8 mouse cellular contexts compared by ENCODE assay signal in the genomic region with DNA sequence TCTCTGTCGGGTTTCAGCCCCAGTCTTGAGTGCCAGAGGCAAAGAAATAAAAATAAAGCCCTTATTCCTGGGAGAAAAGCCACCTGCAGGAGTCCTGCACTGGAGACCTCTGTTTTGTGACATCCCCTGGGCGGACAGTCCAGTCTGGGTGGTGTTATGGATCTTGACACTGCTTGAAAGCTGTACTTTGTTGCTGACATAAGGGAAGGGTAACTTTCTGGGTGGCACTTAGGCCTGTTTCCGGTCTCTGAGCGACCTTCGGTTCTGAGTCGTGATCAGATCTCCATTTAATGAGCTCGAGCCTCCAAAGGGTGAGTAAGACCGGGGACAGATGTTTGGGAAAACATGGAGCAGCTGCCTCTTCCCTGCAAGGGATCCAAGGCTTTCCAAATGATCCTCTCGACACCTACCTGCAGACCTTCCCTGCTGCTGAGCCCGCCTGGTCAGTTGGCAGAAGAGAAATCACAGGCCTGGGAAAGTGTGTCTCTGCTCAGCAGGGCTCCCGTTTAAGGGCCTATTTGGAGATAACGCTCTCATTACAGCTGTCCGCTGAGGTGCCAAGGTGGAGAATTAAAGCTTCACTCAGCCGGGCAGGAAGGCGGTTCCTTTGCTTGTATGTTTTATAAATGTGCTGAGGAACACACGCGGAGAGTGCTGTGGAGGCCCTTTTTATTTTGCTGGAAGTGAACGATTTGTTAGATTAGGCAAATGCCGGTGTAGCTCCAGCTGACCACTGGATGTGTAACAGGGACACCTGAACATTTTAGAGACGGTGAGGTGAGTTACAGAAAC. TPM values are rescaled to one million over a fixed set of nuclear protein-coding genes. Genes with fewer than 3 reads are reported as not detected.
A peak's percentile ranks its signal among the peaks of the same experiment; 100 is the strongest.
DNase-seq lines count a peak whose midpoint lies in the region; ATAC-seq and TF ChIP-seq lines count a peak whose summit lies in the region.

No protein-coding gene starts in this region.

- TF ChIP-seq CTCF in heart, postnatal 0 days (IDR thresholded peaks at IDR 0.05; ENCODE audit: low read depth) = no peak

- H3K4me1 ChIP-seq in brown adipose tissue, adult 24 weeks (ENCODE audit: control insufficient read depth, insufficient read depth, insufficient read length, low read length) = no peaks in the 10 kb centered on the region
- peaks cover 14% of the 10 kb centered on the region for H3K4me1 ChIP-seq in heart, postnatal 0 days (ENCODE audit: control insufficient read depth, insufficient read depth)
- H3K4me1 ChIP-seq in megakaryocyte, embryonic 14.5 days = peaks cover 33% of the 10 kb centered on the region

- 78% methylated on average over 20 of the region's 20 CpGs for WGBS in heart, postnatal 0 days

- no peak overlapping the region for H3K9ac ChIP-seq in heart, postnatal 0 days (replicated peaks; ENCODE audit: low read depth, low read length)

- no peaks in the 10 kb centered on the region for H3K27me3 ChIP-seq in heart, postnatal 0 days (ENCODE audit: control insufficient read depth, insufficient read depth, low read length)
- no peaks in the 10 kb centered on the region for H3K27me3 ChIP-seq in megakaryocyte, embryonic 14.5 days (replicated peaks)

- peak overlapping the region; percentile 77 for H3K4me2 ChIP-seq in heart, postnatal 0 days (ENCODE audit: low read depth, low read length)

- peak; percentile 9 for DNase-seq in kidney, postnatal 10 days
- no peak for DNase-seq in kidney, postnatal 14 days
- DNase-seq in heart, postnatal 0 days (ENCODE audit: low spot score) = no peak
- DNase-seq in adrenal gland, postnatal 36 days = no peak
- DNase-seq in gastrocnemius, postnatal 14 days = no peak
- DNase-seq in right cerebral cortex, postnatal 36 days (ENCODE audit: low spot score in 2 of 2) = no peak

- peak overlapping the region; percentile 91 for H3K4me3 ChIP-seq in brown adipose tissue, adult 24 weeks (ENCODE audit: insufficient read depth, low read depth, low read length)
- H3K4me3 ChIP-seq in heart, postnatal 0 days (ENCODE audit: low read depth, low read length) = peak overlapping the region; percentile 90; the same call in 1 of the 2 replicates
- H3K4me3 ChIP-seq in megakaryocyte, embryonic 14.5 days (replicated peaks) = peak overlapping the region; percentile 95

- no peak for TF ChIP-seq EP300 in heart, postnatal 0 days (IDR thresholded peaks at IDR 0.05; ENCODE audit: low read depth)

- ATAC-seq in heart, postnatal 0 days (ENCODE audit: insufficient read depth, low read depth) = no peak

- H3K36me3 ChIP-seq in heart, postnatal 0 days (replicated peaks; ENCODE audit: control insufficient read depth, insufficient read depth, low read length) = no peaks in the 10 kb centered on the region
- H3K36me3 ChIP-seq in megakaryocyte, embryonic 14.5 days (replicated peaks; ENCODE audit: low read length) = no peaks in the 10 kb centered on the region

- peak overlapping the region; percentile 22; the same call in 1 of the 2 replicates for H3K27ac ChIP-seq in brown adipose tissue, adult 24 weeks (replicated peaks; ENCODE audit: low read depth, low read length)
- H3K27ac ChIP-seq in heart, postnatal 0 days (ENCODE audit: low read depth) = no peak overlapping the region

- intact Hi-C loops in gastrocnemius, postnatal 14 days (cut with DNase I; ENCODE audit: low total_unique reads) = no loop called here

- H3K9me3 ChIP-seq in heart, postnatal 0 days (replicated peaks; ENCODE audit: control insufficient read depth, low read length) = no peaks in the 10 kb centered on the region
- no peaks in the 10 kb centered on the region for H3K9me3 ChIP-seq in megakaryocyte, embryonic 14.5 days

RNA-seq across cellular contexts. Expression of a gene that starts 0.6 kb away (rescaled TPM):
- 198 and 205 TPM in 2 replicates for polyA plus RNA-seq in brown adipose tissue, adult 24 weeks (2012; ENCODE audit: insufficient read depth, insufficient read length, missing spikeins)
- 2.3 and 2.5 TPM in 2 replicates for total RNA-seq in heart, postnatal 0 days (2014; rRNA removed; ENCODE audit: low replicate concordance)
- polyA plus RNA-seq in heart, postnatal 0 days (2015; fragmentation: Nextera tagmentation; extraction: Ambion mirVana) = 78.3 and 79.7 TPM in 2 replicates
- 2.6 and 11.6 TPM in 2 replicates for polyA plus RNA-seq in megakaryocyte, embryonic 14.5 days (2012; ENCODE audit: insufficient read depth, low replicate concordance)
- total RNA-seq in adrenal gland, postnatal 36 days (2021) = 10 to 100 TPM; 27.6 to 44.2 TPM
- total RNA-seq in gastrocnemius, postnatal 14 days (2021) = 10 to 100 TPM; 18.3 to 22.3 TPM
